In the genomic region with DNA sequence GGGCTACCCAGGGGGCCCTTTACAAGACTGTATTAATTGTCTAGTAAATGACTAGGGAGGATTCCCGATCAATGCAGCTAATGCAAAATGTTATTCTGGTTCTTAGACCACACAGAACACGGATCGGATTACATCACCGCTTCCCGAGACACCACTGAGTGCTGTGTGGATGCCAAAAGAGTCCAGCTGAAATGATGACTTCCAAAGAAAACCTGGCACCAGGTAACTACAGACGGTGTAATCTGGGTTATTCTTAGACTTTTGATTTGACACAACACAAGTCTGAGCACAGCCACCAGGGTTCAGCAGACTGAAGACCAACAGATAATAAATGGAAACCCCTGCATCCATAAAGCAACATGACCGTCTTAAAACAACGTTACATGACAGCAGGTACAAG, we compare ENCODE assay signal across 12 mouse cellular contexts.
DNase-seq lines count a peak whose midpoint lies in the region; ATAC-seq lines count a peak whose summit lies in the region.
"Had no signal": no experiment of that assay in that cellular context is flagged by ENCODE, and none has a peak within 500 bp of the region (broad histone marks: within the 10 kb centered on the region; RNA-seq: fewer than 3 reads in every experiment).

No protein-coding gene starts in this region.

- peaks cover 13% of the 10 kb centered on the region for H3K4me1 ChIP-seq in midbrain, embryonic 15.5 days
- H3K4me1 ChIP-seq: lung, embryonic 15.5 days had no signal

- H3K4me3 ChIP-seq in midbrain, embryonic 15.5 days, result no peak overlapping the region
- H3K4me3 ChIP-seq: erythroblast, embryonic 14.5 days; lung, embryonic 15.5 days had no signal

- intact Hi-C loops in gastrocnemius, postnatal 14 days (cut with DNase I; ENCODE audit: low total_unique reads), result no loop called here

- H3K36me3 ChIP-seq in midbrain, embryonic 15.5 days (replicated peaks), result no peaks in the 10 kb centered on the region
- H3K36me3 ChIP-seq: lung, embryonic 15.5 days had no signal

- no peak overlapping the region for H3K27ac ChIP-seq in midbrain, embryonic 15.5 days
- H3K27ac ChIP-seq: kidney, postnatal 0 days; lung, embryonic 15.5 days had no signal

- H3K9ac ChIP-seq in midbrain, embryonic 15.5 days, result no peak overlapping the region
- H3K9ac ChIP-seq: lung, embryonic 15.5 days had no signal

- ATAC-seq in cerebellum, adult (ENCODE audit: insufficient number of reproducible peaks, low FRiP score, low TSS enrichment), result peak; percentile 92
- ATAC-seq in midbrain, embryonic 15.5 days (replicated peaks), result peak; percentile 46; the same call in 1 of the 2 replicates

- WGBS in midbrain, embryonic 15.5 days, result 40% methylated on average over 8 of the region's 8 CpGs

- no peaks in the 10 kb centered on the region for H3K27me3 ChIP-seq in midbrain, embryonic 15.5 days (replicated peaks)
- H3K27me3 ChIP-seq: lung, embryonic 15.5 days had no signal

- DNase-seq in embryo, embryonic 10 days (ENCODE audit: low spot score), result peak; percentile 13
- no peak for DNase-seq in embryo, embryonic 9.5 days (ENCODE audit: extremely low spot score)
- peak; percentile 16 for DNase-seq in embryo, embryonic 11 days
- DNase-seq in lung, adult 18-20 months, result no peak
- DNase-seq in gastrocnemius, postnatal 14 days, result no peak
- DNase-seq in kidney, adult 18-20 months, result no peak
- DNase-seq: heart, postnatal 14 days had no signal

- no peaks in the 10 kb centered on the region for H3K9me3 ChIP-seq in midbrain, embryonic 15.5 days
- H3K9me3 ChIP-seq: lung, embryonic 15.5 days had no signal

- H3K4me2 ChIP-seq in midbrain, embryonic 15.5 days, result no peak overlapping the region
- H3K4me2 ChIP-seq: lung, embryonic 15.5 days had no signal

Comparison
In these comparisons a context has a peak if more than half of its experiments do, and no peak if none do; other contexts are left out.
1. DNase-seq: peak in embryo, embryonic 10 days (single experiment) and embryo, embryonic 11 days (single experiment); none in embryo, embryonic 9.5 days (single experiment), lung, adult 18-20 months (0 of 2), gastrocnemius, postnatal 14 days (single experiment) and kidney, adult 18-20 months (single experiment).